Mouse (Mus musculus): ENCODE measurements around the gene Myh11. TPM values are rescaled to one million over a fixed set of nuclear protein-coding genes. Genes with fewer than 3 reads are reported as not detected.

Myh11 gene
- total RNA-seq, 1 experiment = 0.76 TPM

DNA sequence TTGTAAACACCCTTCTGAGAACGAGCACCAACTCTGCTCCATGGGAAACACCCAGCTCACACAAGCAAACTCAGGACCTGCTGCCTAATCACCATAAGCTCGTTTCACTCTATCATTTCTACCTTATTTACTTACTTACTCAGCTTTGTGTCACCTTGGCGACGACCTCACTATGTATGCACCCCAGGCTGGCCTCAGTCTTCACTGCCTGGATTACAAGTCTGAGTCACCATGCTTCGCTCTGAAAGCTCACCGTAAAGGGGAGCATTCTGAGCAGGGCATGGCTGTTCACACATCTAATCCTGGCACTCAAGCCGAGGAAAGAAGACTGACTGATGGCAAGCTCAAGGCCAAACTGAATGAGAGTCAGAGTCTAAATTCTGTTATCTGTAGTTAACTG is 12.5 kb upstream of the Myh11 start:
- no peak for DNase-seq (ENCODE audit: low read depth, low spot score)
- Histone ChIP-seq H3K4me1 (ENCODE audit: control insufficient read depth in 2 of 2, insufficient read depth in 2 of 2, low read length in 2 of 2, poor library complexity in 1 of 2) (peaks cover 0 to 2% of the 10 kb centered on the region in 2 experiments; a peak in 1 of 4 replicates), H3K9me3 (ENCODE audit: control insufficient read depth, insufficient read depth, low read depth, low read length) (no peaks in the 10 kb centered on the region), H3K9ac (ENCODE audit: insufficient read depth, low read depth, low read length, poor library complexity, severe bottlenecking) (no peak overlapping the region), H3K36me3 (ENCODE audit: control insufficient read depth, insufficient read depth, low read length, poor library complexity, severe bottlenecking) (peaks cover 8% of the 10 kb centered on the region), H3K27ac (ENCODE audit: insufficient read depth, low read depth, low read length, poor library complexity, severe bottlenecking) (no peak overlapping the region), H3K4me3 (ENCODE audit: insufficient read depth in 1 of 2, low read depth in 1 of 2, low read length in 2 of 2, poor library complexity in 1 of 2, severe bottlenecking in 1 of 2) (no peak overlapping the region)
- in situ Hi-C loops (cut with MboI; ENCODE audit: low sequenced_read_pairs in 2 of 2, unreplicated experiment in 2 of 2) = no loop called here
- TF ChIP-seq ZNF384 (IDR thresholded peaks at IDR 0.05; ENCODE audit: low read depth, low read length) = no peak
- TF ChIP-seq CHD2 (IDR thresholded peaks at IDR 0.05; ENCODE audit: low read depth, low read length) = no peak
- TF ChIP-seq ZC3H11A (IDR thresholded peaks at IDR 0.05; ENCODE audit: borderline replicate concordance, low read depth, low read length) = no peak
- no peak for TF ChIP-seq MAFK (IDR thresholded peaks at IDR 0.05; ENCODE audit: insufficient read depth, low read depth, low read length)
- TF ChIP-seq HCFC1 (IDR thresholded peaks at IDR 0.05; ENCODE audit: borderline replicate concordance, insufficient read depth, low read length) = no peak

DNA sequence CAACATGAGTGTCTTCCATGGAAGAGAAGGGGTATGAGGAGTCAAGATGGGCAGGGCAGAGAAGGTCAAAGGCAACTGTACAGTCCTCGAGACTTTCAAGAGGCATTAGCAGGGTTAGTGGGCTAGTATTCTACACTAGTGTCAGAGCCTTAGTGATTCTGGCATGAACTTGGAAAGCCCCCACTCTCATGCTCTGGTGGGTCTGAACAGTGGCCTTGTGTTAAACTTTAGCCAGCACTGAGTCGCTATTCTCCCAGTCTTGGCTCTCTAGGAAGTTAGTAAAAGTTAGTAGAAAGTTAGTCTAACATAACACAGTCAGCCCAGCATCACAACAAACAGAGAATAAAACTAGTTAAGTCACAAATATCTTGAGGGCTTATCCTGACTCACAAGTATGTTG is 12.0 kb upstream of the Myh11 start:
- Histone ChIP-seq H3K4me1 (ENCODE audit: control insufficient read depth in 2 of 2, insufficient read depth in 2 of 2, low read length in 2 of 2, poor library complexity in 1 of 2) (peaks cover 0 to 2% of the 10 kb centered on the region in 2 experiments; a peak in 1 of 4 replicates), H3K36me3 (ENCODE audit: control insufficient read depth, insufficient read depth, low read length, poor library complexity, severe bottlenecking) (peaks cover 8% of the 10 kb centered on the region), H3K27ac (ENCODE audit: insufficient read depth, low read depth, low read length, poor library complexity, severe bottlenecking) (no peak overlapping the region), H3K9ac (ENCODE audit: insufficient read depth, low read depth, low read length, poor library complexity, severe bottlenecking) (no peak overlapping the region), H3K9me3 (ENCODE audit: control insufficient read depth, insufficient read depth, low read depth, low read length) (no peaks in the 10 kb centered on the region), H3K4me3 (ENCODE audit: insufficient read depth in 1 of 2, low read depth in 1 of 2, low read length in 2 of 2, poor library complexity in 1 of 2, severe bottlenecking in 1 of 2) (no peak overlapping the region)
- DNase-seq (ENCODE audit: low read depth, low spot score) = no peak
- in situ Hi-C loops (cut with MboI; ENCODE audit: low sequenced_read_pairs in 2 of 2, unreplicated experiment in 2 of 2) = no loop called here
- TF ChIP-seq ZC3H11A (IDR thresholded peaks at IDR 0.05; ENCODE audit: borderline replicate concordance, low read depth, low read length) = no peak
- no peak for TF ChIP-seq CHD2 (IDR thresholded peaks at IDR 0.05; ENCODE audit: low read depth, low read length)
- TF ChIP-seq MAFK (IDR thresholded peaks at IDR 0.05; ENCODE audit: insufficient read depth, low read depth, low read length) = no peak
- no peak for TF ChIP-seq ZNF384 (IDR thresholded peaks at IDR 0.05; ENCODE audit: low read depth, low read length)
- no peak for TF ChIP-seq HCFC1 (IDR thresholded peaks at IDR 0.05; ENCODE audit: borderline replicate concordance, insufficient read depth, low read length)

DNA sequence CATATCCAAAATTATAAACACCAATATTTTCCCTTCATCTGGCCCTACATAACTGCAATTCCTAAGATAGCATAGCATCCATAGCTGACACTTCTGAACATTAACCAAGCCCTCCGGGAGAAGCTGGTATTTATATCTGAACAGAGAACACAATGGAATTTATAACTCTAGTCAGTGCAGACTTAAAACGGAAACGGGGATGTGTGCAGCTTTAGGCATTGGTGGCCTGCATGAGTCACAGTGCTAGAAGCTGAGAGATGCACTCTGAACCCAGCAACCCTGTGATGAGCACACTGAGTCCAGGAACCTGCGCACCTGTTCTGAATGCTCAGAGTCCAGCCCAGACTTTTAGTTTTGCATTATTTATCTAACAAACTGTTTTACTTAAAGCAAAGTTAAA is 7.3 kb upstream of the Myh11 start:
- no peak overlapping the region for H3K9ac ChIP-seq (ENCODE audit: insufficient read depth, low read depth, low read length, poor library complexity, severe bottlenecking)
- no peak for DNase-seq (ENCODE audit: low read depth, low spot score)
- in situ Hi-C loops (cut with MboI; ENCODE audit: low sequenced_read_pairs in 2 of 2, unreplicated experiment in 2 of 2) = no loop called here
- no peak overlapping the region for H3K27ac ChIP-seq (ENCODE audit: insufficient read depth, low read depth, low read length, poor library complexity, severe bottlenecking)
- TF ChIP-seq MAFK (IDR thresholded peaks at IDR 0.05; ENCODE audit: insufficient read depth, low read depth, low read length) (no peak), HCFC1 (IDR thresholded peaks at IDR 0.05; ENCODE audit: borderline replicate concordance, insufficient read depth, low read length) (no peak), CHD2 (IDR thresholded peaks at IDR 0.05; ENCODE audit: low read depth, low read length) (no peak), ZC3H11A (IDR thresholded peaks at IDR 0.05; ENCODE audit: borderline replicate concordance, low read depth, low read length) (no peak), ZNF384 (IDR thresholded peaks at IDR 0.05; ENCODE audit: low read depth, low read length) (no peak)
- H3K4me1 ChIP-seq (ENCODE audit: control insufficient read depth in 2 of 2, insufficient read depth in 2 of 2, low read length in 2 of 2, poor library complexity in 1 of 2) = no peaks in the 10 kb centered on the region
- peaks cover 4% of the 10 kb centered on the region for H3K36me3 ChIP-seq (ENCODE audit: control insufficient read depth, insufficient read depth, low read length, poor library complexity, severe bottlenecking)
- H3K4me3 ChIP-seq (ENCODE audit: insufficient read depth in 1 of 2, low read depth in 1 of 2, low read length in 2 of 2, poor library complexity in 1 of 2, severe bottlenecking in 1 of 2) = no peak overlapping the region
- no peaks in the 10 kb centered on the region for H3K9me3 ChIP-seq (ENCODE audit: control insufficient read depth, insufficient read depth, low read depth, low read length)

DNA sequence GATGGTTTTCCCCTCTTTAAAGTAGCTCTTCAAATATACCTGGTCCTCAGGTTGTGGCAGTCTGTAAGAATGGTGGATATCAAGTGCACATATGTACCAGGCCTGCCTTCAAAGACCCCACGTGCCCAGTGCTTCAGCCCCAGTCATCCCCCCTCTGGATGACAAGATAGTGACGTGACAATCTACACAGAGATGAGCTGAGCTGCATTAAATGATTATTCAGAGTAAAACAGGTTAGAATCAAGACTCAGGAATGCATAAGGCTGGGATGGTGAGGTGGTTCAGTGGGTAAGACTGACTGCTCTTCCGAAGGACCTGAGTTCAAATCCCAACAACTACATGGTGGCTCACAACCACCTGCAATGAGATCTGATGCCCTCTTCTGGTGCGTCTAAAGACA is 6.6 kb upstream of the Myh11 start:
- DNase-seq (ENCODE audit: low read depth, low spot score) = no peak
- H3K9ac ChIP-seq (ENCODE audit: insufficient read depth, low read depth, low read length, poor library complexity, severe bottlenecking) = no peak overlapping the region
- peaks cover 0 to 2% of the 10 kb centered on the region in 2 experiments; a peak in 1 of 4 replicates for H3K4me1 ChIP-seq (ENCODE audit: control insufficient read depth in 2 of 2, insufficient read depth in 2 of 2, low read length in 2 of 2, poor library complexity in 1 of 2)
- in situ Hi-C loops (cut with MboI; ENCODE audit: low sequenced_read_pairs in 2 of 2, unreplicated experiment in 2 of 2) = no loop called here
- H3K36me3 ChIP-seq (ENCODE audit: control insufficient read depth, insufficient read depth, low read length, poor library complexity, severe bottlenecking) = peaks cover 4% of the 10 kb centered on the region
- TF ChIP-seq ZC3H11A (IDR thresholded peaks at IDR 0.05; ENCODE audit: borderline replicate concordance, low read depth, low read length) (no peak), CHD2 (IDR thresholded peaks at IDR 0.05; ENCODE audit: low read depth, low read length) (no peak), ZNF384 (IDR thresholded peaks at IDR 0.05; ENCODE audit: low read depth, low read length) (no peak), HCFC1 (IDR thresholded peaks at IDR 0.05; ENCODE audit: borderline replicate concordance, insufficient read depth, low read length) (no peak)
- H3K4me3 ChIP-seq (ENCODE audit: insufficient read depth in 1 of 2, low read depth in 1 of 2, low read length in 2 of 2, poor library complexity in 1 of 2, severe bottlenecking in 1 of 2) = no peak overlapping the region
- no peak overlapping the region for H3K27ac ChIP-seq (ENCODE audit: insufficient read depth, low read depth, low read length, poor library complexity, severe bottlenecking)
- no peaks in the 10 kb centered on the region for H3K9me3 ChIP-seq (ENCODE audit: control insufficient read depth, insufficient read depth, low read depth, low read length)

DNA sequence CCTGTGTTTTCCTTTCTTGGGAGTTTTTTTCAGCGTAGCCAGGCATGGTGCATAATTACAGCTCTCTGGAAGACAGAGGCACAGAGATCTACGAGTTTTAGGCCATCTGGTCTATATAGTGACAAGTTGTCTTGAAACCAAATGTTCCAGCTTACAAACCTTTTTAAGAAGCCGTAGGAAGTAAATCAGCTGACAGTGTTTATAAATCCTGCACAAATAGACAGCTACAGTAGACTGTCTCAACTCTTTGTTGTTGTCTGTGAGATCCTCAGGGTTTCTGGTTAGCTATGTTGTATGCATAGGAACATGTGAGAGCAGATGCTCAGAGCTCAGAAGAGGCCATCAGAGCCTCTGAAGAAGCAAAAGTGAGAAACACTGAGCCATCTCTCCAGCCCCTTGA is 6.0 kb upstream of the Myh11 start:
- in situ Hi-C loops (cut with MboI; ENCODE audit: low sequenced_read_pairs in 2 of 2, unreplicated experiment in 2 of 2) = no loop called here
- TF ChIP-seq MAFK (IDR thresholded peaks at IDR 0.05; ENCODE audit: insufficient read depth, low read depth, low read length) = no peak
- no peak for TF ChIP-seq HCFC1 (IDR thresholded peaks at IDR 0.05; ENCODE audit: borderline replicate concordance, insufficient read depth, low read length)
- TF ChIP-seq CHD2 (IDR thresholded peaks at IDR 0.05; ENCODE audit: low read depth, low read length) = no peak
- no peak for TF ChIP-seq ZC3H11A (IDR thresholded peaks at IDR 0.05; ENCODE audit: borderline replicate concordance, low read depth, low read length)
- no peak for TF ChIP-seq ZNF384 (IDR thresholded peaks at IDR 0.05; ENCODE audit: low read depth, low read length)
- Histone ChIP-seq H3K9me3 (ENCODE audit: control insufficient read depth, insufficient read depth, low read depth, low read length) (no peaks in the 10 kb centered on the region), H3K4me3 (ENCODE audit: insufficient read depth in 1 of 2, low read depth in 1 of 2, low read length in 2 of 2, poor library complexity in 1 of 2, severe bottlenecking in 1 of 2) (no peak overlapping the region), H3K36me3 (ENCODE audit: control insufficient read depth, insufficient read depth, low read length, poor library complexity, severe bottlenecking) (peaks cover 4% of the 10 kb centered on the region), H3K9ac (ENCODE audit: insufficient read depth, low read depth, low read length, poor library complexity, severe bottlenecking) (no peak overlapping the region), H3K4me1 (ENCODE audit: control insufficient read depth in 2 of 2, insufficient read depth in 2 of 2, low read length in 2 of 2, poor library complexity in 1 of 2) (peaks cover 0 to 4% of the 10 kb centered on the region in 2 experiments; a peak in 2 of 4 replicates), H3K27ac (ENCODE audit: insufficient read depth, low read depth, low read length, poor library complexity, severe bottlenecking) (no peak overlapping the region)
- DNase-seq (ENCODE audit: low read depth, low spot score) = no peak

Measured in ES-E14 (cell line).